Mouse (Mus musculus) liver, embryonic 12.5 days (tissue): Measurements from ENCODE around the gene Ap4s1. TPM values are rescaled to one million over a fixed set of nuclear protein-coding genes. Genes with fewer than 3 reads are reported as not detected.
"Not testable (repeated sequence)": the region's sequence is repeated elsewhere in the genome, so short reads cannot be mapped to it uniquely, and the experiment has no call there.

Experiments
- ATAC-seq: fragments of 200-750 bp; cut with Nextera tagmentation; 2 replicates; pipeline ENCODE4 v1.8.0; 2017; ENCODE audit warnings: moderate number of reproducible peaks, mild to moderate bottlenecking, moderate library complexity
- H3K27ac ChIP-seq: fragments of 300-500 bp; sonication (generic); 2 replicates; pipeline ENCODE4 v1.5.1; 2016; ENCODE audit warnings: mild to moderate bottlenecking
- H3K27me3 ChIP-seq: fragments of 300-500 bp; sonication (generic); replicated peaks from 2 replicates; pipeline ENCODE4 v1.6.1; 2016; ENCODE audit warnings: mild to moderate bottlenecking, moderate library complexity
- H3K36me3 ChIP-seq: fragments of 300-500 bp; sonication (generic); 2 replicates; pipeline ENCODE4 v1.6.1; 2016; ENCODE audit warnings: mild to moderate bottlenecking, moderate library complexity
- H3K4me1 ChIP-seq: fragments of 300-500 bp; sonication (generic); 2 replicates; pipeline ENCODE4 v1.6.1; 2016
- H3K4me2 ChIP-seq: fragments of 300-500 bp; sonication (generic); 2 replicates; pipeline ENCODE4 v1.6.1; 2016; ENCODE audit warnings: mild to moderate bottlenecking, moderate library complexity
- H3K4me3 ChIP-seq: fragments of 300-500 bp; sonication (generic); 2 replicates; pipeline ENCODE4 v1.5.1; 2016; ENCODE audit warnings: mild to moderate bottlenecking, moderate library complexity
- H3K9ac ChIP-seq: fragments of 300-500 bp; sonication (generic); 2 replicates; pipeline ENCODE4 v1.6.1; 2016; ENCODE audit warnings: mild to moderate bottlenecking, moderate library complexity
- H3K9me3 ChIP-seq: fragments of 300-500 bp; sonication (generic); replicated peaks from 2 replicates; pipeline ENCODE4 v1.6.1; 2016; ENCODE audit warnings: mild to moderate bottlenecking, moderate library complexity
- WGBS: fragments of 180-500 bp; shearing (Covaris S2); methylation state at CpG from one replicate; pipeline ENCODE4 v1.1.7; 2016; ENCODE audit not compliant: insufficient replicate concordance; 5-methylcytosine and 5-hydroxymethylcytosine counted together
- polyA plus RNA-seq: library from polyadenylated mRNA; unstranded; fragments of >200 nt; fragmentation: Nextera tagmentation; extraction: Ambion mirVana; gene quantifications from 2 replicates; pipeline ENCODE4 v1.2.1, GENCODE M21; 2016

Ap4s1 gene
- polyA plus RNA-seq, 1 experiment from 2014 or later = 17.2 TPM

GRCm38 (mm10) chr12:51688546-51688945 is 2.3 kb upstream of the Ap4s1 start:
- Histone ChIP-seq H3K9ac (no peak overlapping the region), H3K27ac (no peak overlapping the region), H3K9me3 (no peaks in the 10 kb centered on the region), H3K27me3 (no peaks in the 10 kb centered on the region), H3K4me2 (no peak overlapping the region), H3K36me3 (no peaks in the 10 kb centered on the region; the same call in 1 of the 2 replicates), H3K4me3 (no peak overlapping the region), H3K4me1 (peaks cover 38% of the 10 kb centered on the region)
- no peak for ATAC-seq
- WGBS = 82% methylated on average over 2 of the region's 2 CpGs

GRCm38 (mm10) chr12:51691845-51692632 is 1.2 kb downstream of the Ap4s1 start, which contains the start of gene Strn3:
Gene Strn3 (minus strand): TSS chr12:51691897.
- Histone ChIP-seq H3K4me2 (peak within 1 kb of the TSS; percentile 83), H3K4me1 (peaks cover 56% of the 10 kb centered on the region), H3K4me3 (peak within 1 kb of the TSS; percentile 99), H3K9me3 (no peaks in the 10 kb centered on the region), H3K27me3 (no peaks in the 10 kb centered on the region), H3K27ac (peak within 1 kb of the TSS; percentile 99), H3K9ac (peak within 1 kb of the TSS; percentile 100), H3K36me3 (no peaks in the 10 kb centered on the region; the same call in 1 of the 2 replicates)
- ATAC-seq = peak; percentile 93
- under 1% methylated on average over 51 of the region's 56 CpGs for WGBS

- H3K36me3 ChIP-seq, H3K27me3 ChIP-seq, H3K9me3 ChIP-seq, ATAC-seq: not testable (repeated sequence)
- peak overlapping the region; percentile 99 for H3K4me3 ChIP-seq
- peak overlapping the region; percentile 99; the same call in 1 of the 2 replicates for H3K27ac ChIP-seq
- H3K9ac ChIP-seq = peak overlapping the region; percentile 53; the same call in 1 of the 2 replicates
- H3K4me2 ChIP-seq = peak overlapping the region; percentile 83
- H3K4me1 ChIP-seq = peaks cover 48% of the 10 kb centered on the region
- WGBS = 56% methylated on average over 10 of the region's 10 CpGs
These were observed 2.0 kb downstream of the Ap4s1 start for GRCm38 (mm10) chr12:51692870-51693269.

DNA sequence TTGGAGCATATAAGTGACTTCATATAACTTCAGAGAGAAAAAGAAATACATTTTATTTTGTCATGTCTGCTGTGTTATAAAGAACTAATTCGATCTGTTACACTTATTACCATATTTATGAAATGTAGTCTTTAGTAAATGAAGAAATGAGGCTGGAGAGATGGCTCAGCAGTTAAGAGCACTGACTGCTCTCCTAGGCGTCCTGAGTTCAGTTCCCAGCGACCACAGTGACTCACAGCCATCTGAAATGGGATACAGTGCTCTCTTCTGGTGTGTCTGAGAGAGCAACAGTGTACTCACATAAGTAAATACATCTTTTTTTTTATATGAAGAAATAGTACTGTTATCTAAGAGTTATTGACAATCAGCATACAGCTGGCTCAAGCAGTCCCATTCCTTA is 2.6 kb downstream of the Ap4s1 start:
- Histone ChIP-seq H3K4me3 (no peak overlapping the region), H3K36me3 (no peaks in the 10 kb centered on the region; the same call in 1 of the 2 replicates), H3K27me3 (no peaks in the 10 kb centered on the region), H3K27ac (peak overlapping the region; percentile 78), H3K9me3 (no peaks in the 10 kb centered on the region), H3K4me2 (peak overlapping the region; percentile 10; the same call in 1 of the 2 replicates), H3K9ac (no peak overlapping the region), H3K4me1 (peaks cover 43% of the 10 kb centered on the region)
- no peak for ATAC-seq
- WGBS = 47% methylated on average over 3 of the region's 3 CpGs

DNA sequence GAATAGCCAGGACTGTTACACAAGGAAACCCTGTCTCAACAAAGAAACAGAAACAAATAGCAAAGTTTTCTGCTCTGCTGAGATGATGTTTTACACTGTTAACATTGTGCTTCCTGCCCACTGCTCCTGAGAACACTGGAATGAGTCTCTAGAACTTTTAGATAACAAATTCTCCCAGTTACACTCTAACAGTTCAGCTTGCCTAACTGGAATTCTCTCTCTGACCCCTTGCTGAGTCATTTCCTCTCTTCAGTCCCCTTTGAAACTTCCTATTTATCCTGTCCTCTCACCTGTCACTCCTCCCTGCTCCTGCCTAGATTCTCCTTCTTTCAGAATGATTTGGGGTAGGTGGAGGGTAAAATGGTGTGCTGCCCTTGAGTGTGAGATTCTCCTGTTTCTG is 3.3 kb downstream of the Ap4s1 start:
- peak overlapping the region; percentile 78 for H3K27ac ChIP-seq
- ATAC-seq = no peak
- H3K9me3 ChIP-seq = no peaks in the 10 kb centered on the region
- H3K9ac ChIP-seq = no peak overlapping the region
- no peaks in the 10 kb centered on the region for H3K36me3 ChIP-seq
- no peak overlapping the region for H3K4me3 ChIP-seq
- peaks cover 41% of the 10 kb centered on the region for H3K4me1 ChIP-seq
- peak overlapping the region; percentile 10; the same call in 1 of the 2 replicates for H3K4me2 ChIP-seq
- H3K27me3 ChIP-seq = no peaks in the 10 kb centered on the region

- WGBS = 39% methylated on average over 1 of the region's 1 CpGs
- no peak for ATAC-seq
- no peak overlapping the region for H3K9ac ChIP-seq
- H3K4me1 ChIP-seq = peaks cover 42% of the 10 kb centered on the region
- H3K27me3 ChIP-seq = no peaks in the 10 kb centered on the region
- H3K4me2 ChIP-seq = no peak overlapping the region
- no peaks in the 10 kb centered on the region for H3K36me3 ChIP-seq
- no peaks in the 10 kb centered on the region for H3K9me3 ChIP-seq
- H3K4me3 ChIP-seq = no peak overlapping the region
- H3K27ac ChIP-seq = 0 out of 2 replicates have a peak overlapping the region, but pooled peaks have one; percentile 4
These were observed 4.1 kb downstream of the Ap4s1 start for GRCm38 (mm10) chr12:51694966-51695365.

GRCm38 (mm10) chr12:51696157-51696556 is 5.3 kb downstream of the Ap4s1 start:
- Histone ChIP-seq H3K9ac (no peak overlapping the region), H3K9me3 (no peaks in the 10 kb centered on the region), H3K27ac (no peak overlapping the region), H3K4me2 (no peak overlapping the region), H3K27me3 (no peaks in the 10 kb centered on the region), H3K36me3 (no peaks in the 10 kb centered on the region), H3K4me3 (no peak overlapping the region), H3K4me1 (peaks cover 52% of the 10 kb centered on the region)
- ATAC-seq = no peak
- 74% methylated on average over 2 of the region's 2 CpGs for WGBS

DNA sequence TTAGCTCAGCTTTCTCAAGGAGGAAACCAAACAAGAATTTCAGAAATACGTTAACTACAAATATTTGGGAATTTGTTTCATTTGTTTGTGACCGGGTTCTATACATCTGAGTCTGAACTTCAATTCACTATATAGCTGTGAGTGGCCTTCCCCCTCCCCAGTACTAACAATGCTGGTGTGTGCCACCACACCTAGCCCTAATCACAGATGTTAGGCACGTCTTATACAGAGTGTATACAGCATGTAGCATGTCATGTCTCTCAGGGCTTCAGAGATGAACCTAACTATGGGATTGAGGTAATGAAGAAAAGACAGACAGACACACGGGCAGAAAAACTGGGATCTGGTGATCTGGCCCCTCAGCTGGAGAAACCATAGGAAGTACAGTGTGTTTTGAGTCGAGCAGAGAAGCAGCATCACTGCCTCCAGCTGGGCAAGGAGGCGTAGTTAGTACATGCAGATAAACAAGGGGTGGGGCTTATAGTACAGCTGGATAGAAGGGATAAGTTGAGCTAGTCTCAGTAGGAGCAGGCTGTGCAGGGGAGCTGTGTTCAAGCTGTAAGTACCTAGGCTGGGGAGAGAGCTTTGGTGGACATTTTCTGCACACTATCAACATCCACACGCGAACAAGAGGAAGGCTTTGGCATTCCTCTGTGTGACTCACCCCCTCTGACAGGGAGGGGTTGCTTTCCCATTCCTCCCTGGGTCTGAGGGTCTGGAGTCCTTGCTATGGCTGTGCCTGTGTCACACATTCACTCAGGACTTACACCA is 9.0 kb downstream of the Ap4s1 start:
- peak overlapping the region; percentile 97 for H3K27ac ChIP-seq
- no peaks in the 10 kb centered on the region for H3K27me3 ChIP-seq
- peaks cover 34% of the 10 kb centered on the region for H3K4me1 ChIP-seq
- peak overlapping the region; percentile 67 for H3K9ac ChIP-seq
- H3K4me3 ChIP-seq = peak overlapping the region; percentile 43
- H3K9me3 ChIP-seq = peaks cover 5% of the 10 kb centered on the region
- WGBS = 35% methylated on average over 8 of the region's 8 CpGs
- H3K36me3 ChIP-seq = peaks cover 5% of the 10 kb centered on the region; the same call in 1 of the 2 replicates
- peak overlapping the region; percentile 69 for H3K4me2 ChIP-seq
- peak; percentile 100 for ATAC-seq

- no peak overlapping the region for H3K4me3 ChIP-seq
- H3K36me3 ChIP-seq = peaks cover 5% of the 10 kb centered on the region; the same call in 1 of the 2 replicates
- ATAC-seq = no peak
- H3K4me1 ChIP-seq = peaks cover 31% of the 10 kb centered on the region
- no peak overlapping the region for H3K9ac ChIP-seq
- no peaks in the 10 kb centered on the region for H3K27me3 ChIP-seq
- no peak overlapping the region for H3K27ac ChIP-seq
- peaks cover 5% of the 10 kb centered on the region for H3K9me3 ChIP-seq
- H3K4me2 ChIP-seq = no peak overlapping the region
These were observed 10.9 kb downstream of the Ap4s1 start for GRCm38 (mm10) chr12:51701723-51702122.

DNA sequence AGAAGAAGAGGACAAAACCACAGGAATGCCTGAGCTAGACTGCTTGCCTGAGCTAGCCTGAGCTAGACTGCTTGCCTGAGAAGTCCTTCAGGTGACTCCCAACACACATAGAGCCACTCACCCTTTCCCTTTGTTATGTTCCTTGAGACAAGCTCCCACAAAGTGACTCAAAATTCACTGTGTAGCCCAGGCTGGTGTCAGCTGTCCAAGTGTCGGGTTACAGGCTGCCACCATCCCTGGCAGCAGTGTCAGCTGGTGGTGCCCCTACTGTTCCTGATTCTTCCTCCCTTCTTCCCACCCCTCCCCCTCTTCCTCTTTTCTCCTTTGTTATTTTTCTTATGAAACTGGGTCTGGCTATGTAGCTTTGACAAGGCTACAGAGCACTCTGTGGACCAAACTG is 13.0 kb downstream of the Ap4s1 start:
- H3K4me2 ChIP-seq = no peak overlapping the region
- H3K27me3 ChIP-seq = no peaks in the 10 kb centered on the region
- no peak overlapping the region for H3K4me3 ChIP-seq
- H3K4me1 ChIP-seq = peaks cover 32% of the 10 kb centered on the region
- H3K9me3 ChIP-seq = peaks cover 5% of the 10 kb centered on the region
- H3K9ac ChIP-seq = no peak overlapping the region
- H3K27ac ChIP-seq = no peak overlapping the region
- WGBS = 48% methylated on average over 1 of the region's 1 CpGs
- peaks cover 5% of the 10 kb centered on the region; the same call in 1 of the 2 replicates for H3K36me3 ChIP-seq
- ATAC-seq = no peak

DNA sequence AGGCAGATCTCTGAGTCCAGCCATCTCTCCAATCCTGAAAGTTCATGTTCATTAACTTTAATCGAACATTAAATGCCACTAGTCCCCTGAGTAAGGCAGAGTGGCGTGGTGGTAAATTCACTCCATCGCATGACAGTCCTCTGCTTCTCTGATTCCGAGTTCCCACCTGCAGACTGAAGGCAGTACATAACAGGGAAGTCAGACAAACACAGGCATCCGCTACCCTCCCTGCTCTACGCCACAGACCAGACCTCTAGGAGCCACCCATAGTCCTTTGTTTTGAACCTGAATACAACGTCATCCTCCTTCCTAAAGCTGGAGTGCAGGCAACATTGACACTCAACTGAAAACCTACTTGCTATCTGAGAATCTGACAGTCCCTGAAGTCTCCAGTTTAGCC is 13.7 kb downstream of the Ap4s1 start:
- WGBS = 66% methylated on average over 7 of the region's 7 CpGs
- no peak overlapping the region for H3K4me3 ChIP-seq
- H3K27me3 ChIP-seq = no peaks in the 10 kb centered on the region
- H3K4me1 ChIP-seq = peaks cover 32% of the 10 kb centered on the region
- H3K4me2 ChIP-seq = no peak overlapping the region
- peaks cover 5% of the 10 kb centered on the region for H3K9me3 ChIP-seq
- no peak overlapping the region for H3K9ac ChIP-seq
- no peak overlapping the region for H3K27ac ChIP-seq
- no peak for ATAC-seq
- peaks cover 5% of the 10 kb centered on the region; the same call in 1 of the 2 replicates for H3K36me3 ChIP-seq

GRCm38 (mm10) chr12:51705778-51706177 is 14.9 kb downstream of the Ap4s1 start:
- H3K4me3 ChIP-seq = no peak overlapping the region
- H3K9ac ChIP-seq = no peak overlapping the region
- no peaks in the 10 kb centered on the region for H3K27me3 ChIP-seq
- peaks cover 28% of the 10 kb centered on the region for H3K4me1 ChIP-seq
- H3K9me3 ChIP-seq = peaks cover 5% of the 10 kb centered on the region
- ATAC-seq = no peak
- H3K4me2 ChIP-seq = no peak overlapping the region
- peaks cover 5% of the 10 kb centered on the region; the same call in 1 of the 2 replicates for H3K36me3 ChIP-seq
- WGBS = 52% methylated on average over 12 of the region's 12 CpGs
- H3K27ac ChIP-seq = no peak overlapping the region
